Mouse (Mus musculus) lung, embryonic 16.5 days (tissue): ENCODE results near the gene Hoxd9. TPM values are rescaled to one million over a fixed set of nuclear protein-coding genes. Genes with fewer than 3 reads are reported as not detected.

ENCODE experiments used
- ATAC-seq: fragments of 200-750 bp; cut with Nextera tagmentation; 2 replicates; pipeline ENCODE4 v1.8.0; 2017; ENCODE audit warnings: low read depth, mild to moderate bottlenecking, moderate library complexity
- H3K27ac ChIP-seq: fragments of 300-500 bp; sonication (generic); 2 replicates; pipeline ENCODE4 v1.5.1; 2014; ENCODE audit warnings: mild to moderate bottlenecking, control low read depth, low read length
- H3K27me3 ChIP-seq: fragments of 300-500 bp; sonication (generic); 2 replicates; pipeline ENCODE4 v1.6.1; 2014; ENCODE audit warnings: low read depth, low read length, mixed read lengths; ENCODE audit not compliant: control insufficient read depth, insufficient read depth
- H3K36me3 ChIP-seq: fragments of 300-500 bp; sonication (generic); 2 replicates; pipeline ENCODE4 v1.6.1; 2014; ENCODE audit warnings: low read length; ENCODE audit not compliant: control insufficient read depth, insufficient read depth
- H3K4me1 ChIP-seq: fragments of 300-500 bp; sonication (generic); replicated peaks from 2 replicates; pipeline ENCODE4 v1.6.1; 2014; ENCODE audit warnings: low read length, mixed read lengths; ENCODE audit not compliant: control insufficient read depth, insufficient read depth
- H3K4me2 ChIP-seq: fragments of 300-500 bp; sonication (generic); 2 replicates; pipeline ENCODE4 v1.6.1; 2014; ENCODE audit warnings: low read depth, low read length, control low read depth
- H3K4me3 ChIP-seq: fragments of 300-500 bp; sonication (generic); 2 replicates; pipeline ENCODE4 v1.5.1; 2014; ENCODE audit warnings: mild to moderate bottlenecking, low read length, control low read depth
- H3K9ac ChIP-seq: fragments of 300-500 bp; sonication (generic); 2 replicates; pipeline ENCODE4 v1.6.1; 2014; ENCODE audit warnings: low read length, control low read depth
- H3K9me3 ChIP-seq: fragments of 300-500 bp; sonication (generic); 2 replicates; pipeline ENCODE4 v1.6.1; 2016; ENCODE audit warnings: low read length; ENCODE audit not compliant: control insufficient read depth
- WGBS: fragments of 180-500 bp; shearing (Covaris S2); extraction: QIAGEN DNeasy Blood & Tissue Kit; methylation state at CpG from one replicate; pipeline ENCODE4 v1.1.7; 2014; 5-methylcytosine and 5-hydroxymethylcytosine counted together
- polyA plus RNA-seq: library from polyadenylated mRNA; unstranded; fragments of >200 nt; fragmentation: Nextera tagmentation; extraction: Ambion mirVana; gene quantifications from 2 replicates; pipeline ENCODE4 v1.2.1, GENCODE M21; 2015

Hoxd9 gene
- polyA plus RNA-seq, 1 experiment from 2014 or later: 0.31 TPM

DNA sequence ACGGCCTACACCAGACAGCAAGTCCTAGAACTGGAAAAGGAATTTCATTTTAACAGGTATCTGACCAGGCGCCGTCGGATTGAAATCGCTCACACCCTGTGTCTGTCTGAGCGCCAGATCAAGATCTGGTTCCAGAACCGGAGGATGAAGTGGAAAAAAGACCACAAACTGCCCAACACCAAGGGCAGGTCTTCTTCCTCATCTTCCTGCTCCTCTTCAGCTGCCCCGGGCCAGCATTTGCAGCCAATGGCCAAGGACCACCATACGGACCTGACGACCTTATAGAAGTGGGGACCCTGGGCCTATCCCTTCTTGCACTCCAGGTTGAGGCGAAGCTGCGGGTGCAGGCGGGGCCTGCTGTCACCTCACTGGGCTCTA, 30.8 kb downstream of the Hoxd9 start:
- no peak overlapping the region for H3K9ac ChIP-seq
- H3K4me3 ChIP-seq: no peak overlapping the region
- no peak for ATAC-seq
- WGBS: 7% methylated on average over 13 of the region's 13 CpGs
- no peak overlapping the region for H3K27ac ChIP-seq
- no peak overlapping the region for H3K4me2 ChIP-seq
- peaks cover 96% of the 10 kb centered on the region for H3K27me3 ChIP-seq
- H3K9me3 ChIP-seq: no peaks in the 10 kb centered on the region
- H3K4me1 ChIP-seq: no peaks in the 10 kb centered on the region
- H3K36me3 ChIP-seq: no peaks in the 10 kb centered on the region

GRCm38 (mm10) chr2:74730331-74730730, 32.8 kb downstream of the Hoxd9 start:
- Histone ChIP-seq H3K4me3 (no peak overlapping the region), H3K27ac (no peak overlapping the region), H3K36me3 (no peaks in the 10 kb centered on the region), H3K9ac (no peak overlapping the region), H3K4me1 (no peaks in the 10 kb centered on the region), H3K9me3 (no peaks in the 10 kb centered on the region), H3K4me2 (no peak overlapping the region), H3K27me3 (peaks cover 96% of the 10 kb centered on the region)
- ATAC-seq: no peak
- WGBS: 9% methylated on average over 8 of the region's 8 CpGs

DNA sequence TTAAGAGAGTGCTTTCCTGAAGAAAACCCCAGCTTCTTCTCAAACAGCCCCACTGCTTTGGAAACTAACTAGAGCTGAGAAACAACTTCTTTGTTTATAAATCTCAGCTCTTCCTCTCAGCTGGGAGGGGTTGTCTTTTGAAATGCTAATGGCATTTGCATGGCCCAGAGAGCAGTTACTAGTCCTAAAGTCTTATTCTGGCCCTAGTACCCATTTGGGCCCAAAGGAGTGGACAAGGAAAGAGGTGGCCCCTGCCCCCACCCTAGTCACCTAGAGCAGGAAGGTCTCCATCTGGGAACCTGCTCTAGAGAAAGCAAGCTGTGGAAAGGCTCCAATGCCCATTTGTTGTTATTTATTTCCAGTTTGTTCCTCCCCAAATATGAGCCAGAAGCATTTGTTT, 33.5 kb downstream of the Hoxd9 start:
- Histone ChIP-seq H3K4me3 (no peak overlapping the region), H3K4me2 (no peak overlapping the region), H3K4me1 (peaks cover 3% of the 10 kb centered on the region; the same call in 1 of the 2 replicates), H3K9me3 (no peaks in the 10 kb centered on the region), H3K27me3 (peaks cover 96% of the 10 kb centered on the region), H3K36me3 (no peaks in the 10 kb centered on the region), H3K27ac (no peak overlapping the region), H3K9ac (no peak overlapping the region)
- ATAC-seq: no peak

DNA sequence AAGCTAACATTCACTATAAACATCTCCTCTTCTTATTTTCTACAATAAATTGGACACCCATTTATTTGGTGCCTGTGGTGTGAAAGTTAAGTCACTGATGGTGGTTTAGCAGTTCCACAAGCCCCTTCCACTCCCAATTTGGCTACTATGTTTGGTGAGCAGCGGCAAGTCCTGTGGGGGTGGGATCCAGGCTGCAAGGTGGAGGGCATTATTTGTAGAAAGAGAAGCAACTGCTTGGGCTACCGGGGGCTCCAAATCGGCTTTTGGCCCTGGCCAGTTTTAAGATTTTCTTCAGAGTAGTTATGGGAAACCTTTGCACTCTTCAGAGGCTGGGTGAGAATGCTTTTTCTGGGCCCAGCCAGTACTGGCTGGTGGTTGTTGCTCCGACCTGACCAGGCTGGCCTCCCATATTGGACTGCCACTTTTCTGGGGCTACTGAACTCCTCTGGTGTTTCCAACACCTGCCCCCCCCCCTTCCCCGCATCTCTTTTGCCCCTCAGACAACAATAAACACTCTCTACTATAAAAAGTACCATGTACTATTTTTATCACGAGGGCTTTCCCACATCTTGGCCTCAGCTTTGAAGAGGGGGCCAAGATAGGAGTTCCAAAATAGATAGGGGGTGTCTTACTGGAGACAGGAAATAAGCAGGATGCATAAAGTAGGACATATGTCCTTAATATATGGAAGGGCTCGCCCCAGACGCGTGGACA, 34.4 kb downstream of the Hoxd9 start:
- Histone ChIP-seq H3K9ac (no peak overlapping the region), H3K4me3 (no peak overlapping the region), H3K4me2 (no peak overlapping the region), H3K9me3 (no peaks in the 10 kb centered on the region), H3K4me1 (peaks cover 3% of the 10 kb centered on the region; the same call in 1 of the 2 replicates), H3K27me3 (peaks cover 96% of the 10 kb centered on the region), H3K36me3 (no peaks in the 10 kb centered on the region), H3K27ac (no peak overlapping the region)
- 11% methylated on average over 9 of the region's 9 CpGs for WGBS
- no peak for ATAC-seq

DNA sequence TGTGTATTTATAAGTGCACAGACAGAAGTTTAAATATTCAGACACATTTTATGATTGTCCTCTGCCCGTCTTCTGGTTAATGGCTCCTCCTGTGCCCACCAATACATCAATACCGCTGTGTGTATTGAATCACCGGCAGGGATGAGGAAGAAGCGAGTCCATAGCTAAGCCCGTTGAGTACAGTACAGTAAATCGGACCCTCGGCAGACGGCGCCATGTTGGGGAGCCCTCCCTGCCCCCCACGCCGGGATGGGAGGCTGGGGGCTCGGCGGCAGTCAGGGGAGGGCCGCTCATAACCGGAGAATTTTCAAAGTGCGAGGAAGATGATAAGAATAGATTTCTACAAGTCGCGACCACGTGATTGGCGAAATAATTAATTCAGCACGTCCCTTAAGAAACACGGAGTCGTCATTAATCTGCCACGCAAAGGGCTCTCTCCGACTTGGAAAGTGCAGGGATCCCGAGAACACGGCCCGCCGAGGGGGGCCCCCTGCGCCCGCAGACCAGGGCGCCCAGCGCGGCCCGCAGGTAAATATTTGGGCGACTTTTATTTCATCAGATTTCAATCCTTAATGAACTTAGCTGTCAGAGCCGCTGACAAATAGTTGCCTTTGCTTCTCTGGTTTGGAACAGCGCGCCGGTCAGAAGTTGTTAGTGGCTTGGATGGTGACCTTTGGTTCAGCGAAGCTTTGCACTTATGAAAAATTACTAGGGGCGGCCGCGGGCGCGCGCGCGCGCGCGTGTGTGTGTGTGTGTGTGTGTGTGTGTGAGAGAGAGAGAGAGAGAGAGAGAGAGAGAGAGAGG, 35.2 kb downstream of the Hoxd9 start:
- Histone ChIP-seq H3K27me3 (peaks cover 96% of the 10 kb centered on the region), H3K9ac (no peak overlapping the region)

GRCm38 (mm10) chr2:74733317-74733661, 35.8 kb downstream of the Hoxd9 start:
- no peak overlapping the region for H3K4me3 ChIP-seq
- H3K36me3 ChIP-seq: no peaks in the 10 kb centered on the region
- 0% methylated on average over 15 of the region's 16 CpGs for WGBS
- H3K9me3 ChIP-seq: no peaks in the 10 kb centered on the region
- H3K4me2 ChIP-seq: no peak overlapping the region
- H3K27me3 ChIP-seq: peaks cover 96% of the 10 kb centered on the region
- H3K27ac ChIP-seq: no peak overlapping the region
- no peak overlapping the region for H3K9ac ChIP-seq
- ATAC-seq: no peak
- H3K4me1 ChIP-seq: peaks cover 3% of the 10 kb centered on the region; the same call in 1 of the 2 replicates

More for the DNA sequence above, 35.2 kb downstream of the Hoxd9 start:
- no peak overlapping the region for H3K27ac ChIP-seq
- no peak overlapping the region for H3K4me2 ChIP-seq
- peaks cover 3% of the 10 kb centered on the region; the same call in 1 of the 2 replicates for H3K4me1 ChIP-seq
- 1% methylated on average over 52 of the region's 52 CpGs for WGBS
- H3K4me3 ChIP-seq: no peak overlapping the region
- ATAC-seq: no peak
- no peaks in the 10 kb centered on the region for H3K9me3 ChIP-seq
- no peaks in the 10 kb centered on the region for H3K36me3 ChIP-seq

DNA sequence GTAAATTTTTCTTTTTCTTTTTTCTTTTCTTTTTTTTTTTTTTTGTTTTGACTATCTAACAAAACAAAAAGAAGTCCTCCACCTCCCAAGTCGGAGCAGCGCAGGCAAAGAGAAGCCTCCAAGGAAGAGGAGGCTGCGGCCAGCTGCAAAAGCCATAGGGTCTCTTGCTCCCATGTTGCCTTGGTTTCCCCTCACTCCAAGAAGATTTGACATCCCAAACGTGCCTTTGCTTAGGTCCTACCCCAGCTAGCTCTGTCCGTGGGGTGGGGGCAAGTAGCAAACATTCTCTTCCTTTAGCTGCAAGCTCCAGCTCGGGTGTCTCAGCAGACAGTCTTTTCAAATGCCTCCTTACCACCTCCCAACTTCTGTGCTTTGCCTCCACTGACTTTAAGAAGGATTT, 36.2 kb downstream of the Hoxd9 start:
- Histone ChIP-seq H3K9me3 (no peaks in the 10 kb centered on the region), H3K4me1 (peaks cover 3% of the 10 kb centered on the region; the same call in 1 of the 2 replicates), H3K4me3 (no peak overlapping the region), H3K27me3 (peaks cover 96% of the 10 kb centered on the region), H3K9ac (no peak overlapping the region), H3K36me3 (no peaks in the 10 kb centered on the region), H3K27ac (no peak overlapping the region), H3K4me2 (no peak overlapping the region)
- ATAC-seq: no peak
- 2% methylated on average over 6 of the region's 6 CpGs for WGBS

DNA sequence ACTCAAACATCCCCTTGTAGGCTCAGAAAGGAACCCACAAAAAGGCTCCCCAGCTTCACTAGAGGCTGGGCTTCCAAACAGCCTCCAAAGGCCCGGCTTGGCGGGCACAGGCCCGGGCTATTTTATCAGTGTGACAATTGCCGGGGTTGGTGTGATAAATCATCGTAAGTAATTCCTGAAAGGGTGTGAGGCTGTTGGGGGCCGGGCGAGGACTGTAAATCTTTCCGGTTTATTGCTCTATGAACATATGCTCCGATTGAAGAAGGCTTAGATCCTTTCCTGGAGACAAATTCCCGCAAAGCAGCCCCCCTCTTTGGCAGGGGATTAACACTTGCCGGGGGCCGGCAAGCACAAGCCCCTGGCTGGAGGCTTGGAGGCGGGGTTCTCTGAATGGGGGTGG, 36.9 kb downstream of the Hoxd9 start:
- Histone ChIP-seq H3K9me3 (no peaks in the 10 kb centered on the region), H3K4me2 (no peak overlapping the region), H3K4me3 (no peak overlapping the region), H3K4me1 (peaks cover 3% of the 10 kb centered on the region; the same call in 1 of the 2 replicates), H3K27ac (no peak overlapping the region), H3K27me3 (peaks cover 96% of the 10 kb centered on the region), H3K36me3 (no peaks in the 10 kb centered on the region), H3K9ac (no peak overlapping the region)
- ATAC-seq: no peak
- 2% methylated on average over 13 of the region's 13 CpGs for WGBS

GRCm38 (mm10) chr2:74734996-74735811, 37.7 kb downstream of the Hoxd9 start:
- Histone ChIP-seq H3K27me3 (peaks cover 98% of the 10 kb centered on the region), H3K4me3 (no peak overlapping the region), H3K4me2 (no peak overlapping the region)

More at GRCm38 (mm10) chr2:74734996-74735811, 37.7 kb downstream of the Hoxd9 start:
- Histone ChIP-seq H3K36me3 (no peaks in the 10 kb centered on the region), H3K27ac (no peak overlapping the region), H3K9me3 (no peaks in the 10 kb centered on the region), H3K4me1 (peaks cover 3% of the 10 kb centered on the region; the same call in 1 of the 2 replicates), H3K9ac (no peak overlapping the region)
- no peak for ATAC-seq
- 4% methylated on average over 27 of the region's 27 CpGs for WGBS
